Mouse (Mus musculus) megakaryocyte-erythroid progenitor cell, adult 5-6 weeks (primary cell): ENCODE measurements around the gene Il27. TPM values are rescaled to one million over a fixed set of nuclear protein-coding genes. Genes with fewer than 3 reads are reported as not detected.

Experiments used
- ATAC-seq: replicated peaks from 2 replicates; pipeline ENCODE4 v1.8.0; 2016; ENCODE audit warnings: mild to moderate bottlenecking, inconsistent platforms; ENCODE audit not compliant: severe bottlenecking, poor library complexity, low FRiP score, low TSS enrichment
- total RNA-seq, 2 experiments: library from RNA; stranded (forward) in 1 of 2; stranded (reverse) in 1 of 2; fragments of 200-1000, 215-1000 nt in 1 of 2; fragments of >200 nt in 1 of 2; fragmentation: Nextera tagmentation in 1 of 2; gene quantifications; 2 replicates each; pipeline ENCODE4 v1.2.3; 2014 to 2017

Il27 gene
- total RNA-seq, 2 experiments from 2014 or later: not detected

- ATAC-seq: no peak
Observed at GRCm38 (mm10) chr7:126556635-126557034, 38.1 kb downstream of the Il27 start.

- ATAC-seq: no peak
Observed at GRCm38 (mm10) chr7:126554796-126555195, 39.9 kb downstream of the Il27 start.

GRCm38 (mm10) chr7:126545631-126546030 is 49.1 kb downstream of the Il27 start:
- ATAC-seq: no peak

GRCm38 (mm10) chr7:126541661-126542060 is 53.1 kb downstream of the Il27 start:
- no peak for ATAC-seq

Other genes starting within 250 kb of the Il27 start
- gene Lat, start 225.4 kb downstream of the Il27 start, total RNA-seq (2014; fragmentation: Nextera tagmentation): 17.3 and 28.3 TPM in 2 replicates
- 9.3 and 11.0 TPM in 2 replicates for gene Lat, start 225.4 kb downstream of the Il27 start, total RNA-seq (2017)
- gene Spns1, start 217.5 kb downstream of the Il27 start, total RNA-seq (2014; fragmentation: Nextera tagmentation): 24.7 and 30.7 TPM in 2 replicates
- 5.2 and 8.3 TPM in 2 replicates for gene Spns1, start 217.5 kb downstream of the Il27 start, total RNA-seq (2017)
- 14.9 and 32.5 TPM in 2 replicates for gene Nfatc2ip, start 198.2 kb downstream of the Il27 start, total RNA-seq (2014; fragmentation: Nextera tagmentation)
- 17.8 and 18.9 TPM in 2 replicates for gene Nfatc2ip, start 198.2 kb downstream of the Il27 start, total RNA-seq (2017)
- 1.7 and 16.4 TPM in 2 replicates for gene Cd19, start 180.1 kb downstream of the Il27 start, total RNA-seq (2014; fragmentation: Nextera tagmentation)
- gene Cd19, start 180.1 kb downstream of the Il27 start, total RNA-seq (2017): 0.28 TPM in 1 of 2 replicates, not detected in the other
- 10.2 and 13.9 TPM in 2 replicates for gene Rabep2, start 166.2 kb downstream of the Il27 start, total RNA-seq (2014; fragmentation: Nextera tagmentation)
- gene Rabep2, start 166.2 kb downstream of the Il27 start, total RNA-seq (2017): 11.5 and 14.0 TPM in 2 replicates
- gene Atp2a1, start 131.8 kb downstream of the Il27 start, total RNA-seq (2014; fragmentation: Nextera tagmentation): 2.3 TPM in 1 of 2 replicates, not detected in the other
- gene Atp2a1, start 131.8 kb downstream of the Il27 start, total RNA-seq (2017): 0.15 and 0.61 TPM in 2 replicates
- gene Sh2b1, start 119.5 kb downstream of the Il27 start, total RNA-seq (2014; fragmentation: Nextera tagmentation): 24.8 and 49.2 TPM in 2 replicates
- 11.7 and 11.9 TPM in 2 replicates for gene Sh2b1, start 119.5 kb downstream of the Il27 start, total RNA-seq (2017)
- gene Tufm, start 107.6 kb downstream of the Il27 start, total RNA-seq (2014; fragmentation: Nextera tagmentation): 128 and 168 TPM in 2 replicates
- gene Tufm, start 107.6 kb downstream of the Il27 start, total RNA-seq (2017): 92.9 and 141 TPM in 2 replicates
- gene Atxn2l, start 91.5 kb downstream of the Il27 start, total RNA-seq (2014; fragmentation: Nextera tagmentation): 162 and 199 TPM in 2 replicates
- 28.4 and 42.7 TPM in 2 replicates for gene Atxn2l, start 91.5 kb downstream of the Il27 start, total RNA-seq (2017)
- gene Eif3c, start 28.5 kb downstream of the Il27 start, total RNA-seq (2014; fragmentation: Nextera tagmentation): 193 and 244 TPM in 2 replicates
- 286 and 298 TPM in 2 replicates for gene Eif3c, start 28.5 kb downstream of the Il27 start, total RNA-seq (2017)
- 0.79 and 2.4 TPM in 2 replicates for gene Apobr, start 10.0 kb downstream of the Il27 start, total RNA-seq (2014; fragmentation: Nextera tagmentation)
- gene Apobr, start 10.0 kb downstream of the Il27 start, total RNA-seq (2017): 0.89 and 2.4 TPM in 2 replicates
- 24.5 and 43.7 TPM in 2 replicates for gene Cln3, start 9.1 kb downstream of the Il27 start, total RNA-seq (2014; fragmentation: Nextera tagmentation)
- 3.8 and 9.8 TPM in 2 replicates for gene Cln3, start 9.1 kb downstream of the Il27 start, total RNA-seq (2017)
- gene Nupr1, start 35.9 kb upstream of the Il27 start, total RNA-seq (2014; fragmentation: Nextera tagmentation): 6.3 TPM in 1 of 2 replicates, not detected in the other
- 2.7 and 9.9 TPM in 2 replicates for gene Nupr1, start 35.9 kb upstream of the Il27 start, total RNA-seq (2017)
- 100 and 125 TPM in 2 replicates for gene Sgf29, start 54.4 kb upstream of the Il27 start, total RNA-seq (2014; fragmentation: Nextera tagmentation)
- 37.4 and 51.0 TPM in 2 replicates for gene Sgf29, start 54.4 kb upstream of the Il27 start, total RNA-seq (2017)
- not detected in 2 replicates for gene Sult1a1, start 81.5 kb upstream of the Il27 start, total RNA-seq (2014; fragmentation: Nextera tagmentation)
- not detected in 2 replicates for gene Sult1a1, start 81.5 kb upstream of the Il27 start, total RNA-seq (2017)
- gene Bola2, start 100.5 kb upstream of the Il27 start, total RNA-seq (2014; fragmentation: Nextera tagmentation): 212 and 218 TPM in 2 replicates
- 107 and 179 TPM in 2 replicates for gene Bola2, start 100.5 kb upstream of the Il27 start, total RNA-seq (2017)
- 3.7 and 9.3 TPM in 2 replicates for gene Slx1b, start 100.8 kb upstream of the Il27 start, total RNA-seq (2014; fragmentation: Nextera tagmentation)
- 2.9 and 3.0 TPM in 2 replicates for gene Slx1b, start 100.8 kb upstream of the Il27 start, total RNA-seq (2017)
- 31.8 and 35.5 TPM in 2 replicates for gene Coro1a, start 112.8 kb upstream of the Il27 start, total RNA-seq (2014; fragmentation: Nextera tagmentation)
- 40.7 and 41.2 TPM in 2 replicates for gene Coro1a, start 112.8 kb upstream of the Il27 start, total RNA-seq (2017)
- gene Mapk3, start 164.7 kb upstream of the Il27 start, total RNA-seq (2014; fragmentation: Nextera tagmentation): 41.0 and 45.1 TPM in 2 replicates
- gene Mapk3, start 164.7 kb upstream of the Il27 start, total RNA-seq (2017): 17.5 and 20.1 TPM in 2 replicates
- 0.26 and 2.5 TPM in 2 replicates for gene Gdpd3, start 171.4 kb upstream of the Il27 start, total RNA-seq (2014; fragmentation: Nextera tagmentation)
- 0.09 TPM in 1 of 2 replicates, not detected in the other for gene Gdpd3, start 171.4 kb upstream of the Il27 start, total RNA-seq (2017)
- 26.6 and 40.6 TPM in 2 replicates for gene Ypel3, start 182.0 kb upstream of the Il27 start, total RNA-seq (2014; fragmentation: Nextera tagmentation)
- 20.2 and 22.6 TPM in 2 replicates for gene Ypel3, start 182.0 kb upstream of the Il27 start, total RNA-seq (2017)
- gene Tbx6, start 186.5 kb upstream of the Il27 start, total RNA-seq (2014; fragmentation: Nextera tagmentation): 0.69 and 3.1 TPM in 2 replicates
- gene Tbx6, start 186.5 kb upstream of the Il27 start, total RNA-seq (2017): not detected in 2 replicates
- 176 and 189 TPM in 2 replicates for gene Ppp4c, start 197.6 kb upstream of the Il27 start, total RNA-seq (2014; fragmentation: Nextera tagmentation)
- 104 and 127 TPM in 2 replicates for gene Ppp4c, start 197.6 kb upstream of the Il27 start, total RNA-seq (2017)
- 0.61 TPM in 1 of 2 replicates, not detected in the other for gene Fam57b, start 202.7 kb upstream of the Il27 start, total RNA-seq (2014; fragmentation: Nextera tagmentation)
- 0.42 TPM in 1 of 2 replicates, not detected in the other for gene Fam57b, start 202.7 kb upstream of the Il27 start, total RNA-seq (2017)
- gene 4930451I11Rik, start 236.7 kb upstream of the Il27 start, total RNA-seq (2014; fragmentation: Nextera tagmentation): not detected in 2 replicates
- gene 4930451I11Rik, start 236.7 kb upstream of the Il27 start, total RNA-seq (2017): not detected in 2 replicates